In genomic region chr1:182639456-182639855, GRCm38 (mm10) we compare ENCODE assay signal across 20 mouse cellular contexts.
"Had no signal": no experiment of that assay in that cellular context is flagged by ENCODE, and none has a peak within 500 bp of the region (broad histone marks: within the 10 kb centered on the region; RNA-seq: fewer than 3 reads in every experiment).

No protein-coding gene starts in this region.

- H3K9ac ChIP-seq: liver, embryonic 15.5 days; liver, postnatal 0 days; lung, embryonic 15.5 days; midbrain, embryonic 12.5 days; neural tube, embryonic 13.5 days; neural tube, embryonic 15.5 days had no signal

- H3K27me3 ChIP-seq: liver, embryonic 15.5 days; neural tube, embryonic 13.5 days; neural tube, embryonic 15.5 days had no signal

- H3K9me3 ChIP-seq: liver, embryonic 15.5 days; lung, embryonic 15.5 days; midbrain, embryonic 12.5 days; neural tube, embryonic 13.5 days; neural tube, embryonic 15.5 days had no signal

- H3K27ac ChIP-seq: liver, embryonic 15.5 days; lung, embryonic 15.5 days; macrophage; midbrain, embryonic 12.5 days; neural tube, embryonic 13.5 days; neural tube, embryonic 15.5 days had no signal

- H3K4me2 ChIP-seq: liver, embryonic 15.5 days; lung, embryonic 15.5 days; midbrain, embryonic 12.5 days; neural tube, embryonic 13.5 days; neural tube, embryonic 15.5 days had no signal

- H3K4me1 ChIP-seq: liver, embryonic 15.5 days had no signal

- ATAC-seq: liver, postnatal 0 days; lung, postnatal 0 days had no signal

- H3K36me3 ChIP-seq: liver, embryonic 15.5 days; lung, embryonic 15.5 days; midbrain, embryonic 12.5 days; neural tube, embryonic 13.5 days; neural tube, embryonic 15.5 days had no signal

- DNase-seq: liver, postnatal 0 days; lung, adult 2 months; lung, postnatal 14 days; lung, postnatal 36 days; retina, postnatal 1 day; right cerebral cortex, adult 18-20 months; right cerebral cortex, postnatal 25 days; right cerebral cortex, postnatal 4 days; spleen, adult 18-20 months; thymus, adult 2 months; thymus, postnatal 25 days; thymus, postnatal 4 days had no signal

- H3K4me3 ChIP-seq: liver, embryonic 15.5 days; lung, embryonic 15.5 days; megakaryocyte, embryonic 14.5 days; midbrain, embryonic 12.5 days; neural tube, embryonic 13.5 days; neural tube, embryonic 15.5 days had no signal
